Mouse (Mus musculus): ENCODE measurements around the gene Fbxw27. TPM values are rescaled to one million over a fixed set of nuclear protein-coding genes. Genes with fewer than 3 reads are reported as not detected.

Fbxw27 gene
- polyA plus RNA-seq, 1 experiment from 2014 or later, result not detected

Other genes with a start within 250 kb of the Fbxw27 start
- not detected in 2 replicates for gene Fbxw15, start 222.4 kb downstream of the Fbxw27 start, polyA plus RNA-seq (2015; fragmentation: Nextera tagmentation; extraction: Ambion mirVana)
- gene Fbxw24, start 164.6 kb downstream of the Fbxw27 start, polyA plus RNA-seq (2015; fragmentation: Nextera tagmentation; extraction: Ambion mirVana), result not detected in 2 replicates
- not detected in 2 replicates for gene Fbxw25, start 126.0 kb downstream of the Fbxw27 start, polyA plus RNA-seq (2015; fragmentation: Nextera tagmentation; extraction: Ambion mirVana)
- 0.30 TPM in 1 of 2 replicates, not detected in the other for gene Fbxw18, start 88.0 kb downstream of the Fbxw27 start, polyA plus RNA-seq (2015; fragmentation: Nextera tagmentation; extraction: Ambion mirVana)
- gene Fbxw26, start 44.6 kb downstream of the Fbxw27 start, polyA plus RNA-seq (2015; fragmentation: Nextera tagmentation; extraction: Ambion mirVana), result not detected in 2 replicates
- not detected in 2 replicates for gene Spink8, start 21.6 kb upstream of the Fbxw27 start, polyA plus RNA-seq (2015; fragmentation: Nextera tagmentation; extraction: Ambion mirVana)
- 69.4 and 77.5 TPM in 2 replicates for gene Nme6, start 42.1 kb upstream of the Fbxw27 start, polyA plus RNA-seq (2015; fragmentation: Nextera tagmentation; extraction: Ambion mirVana)
- 0.44 and 0.64 TPM in 2 replicates for gene Camp, start 58.9 kb upstream of the Fbxw27 start, polyA plus RNA-seq (2015; fragmentation: Nextera tagmentation; extraction: Ambion mirVana)
- gene Cdc25a, start 84.9 kb upstream of the Fbxw27 start, polyA plus RNA-seq (2015; fragmentation: Nextera tagmentation; extraction: Ambion mirVana), result 9.1 and 11.0 TPM in 2 replicates
- 206 and 219 TPM in 2 replicates for gene Map4, start 140.8 kb upstream of the Fbxw27 start, polyA plus RNA-seq (2015; fragmentation: Nextera tagmentation; extraction: Ambion mirVana)